Mouse (Mus musculus) frontal cortex, postnatal 10 days (tissue): ENCODE measurements at regions not wholly inside any gene's neighbourhood (a gene's known extent, or its start where the extent isn't known, plus 50 kb on each side); places are given as distances from the start of the nearest gene placed in this dataset.
A peak's percentile ranks its signal among the peaks of the same experiment; 100 is the strongest.

Source experiments
- DNase-seq, 2 experiments: peaks; one replicate each; pipeline ENCODE4 v3.0.0; 2022; ENCODE audit warnings: low spot score in 2 of 2, mixed read lengths in 1 of 2

- DNase-seq, result peak; percentile 4 to 5
These were observed 1246.0 kb downstream of the Lrfn5 start for GRCm38 (mm10) chr12:62768930-62769329.

DNA sequence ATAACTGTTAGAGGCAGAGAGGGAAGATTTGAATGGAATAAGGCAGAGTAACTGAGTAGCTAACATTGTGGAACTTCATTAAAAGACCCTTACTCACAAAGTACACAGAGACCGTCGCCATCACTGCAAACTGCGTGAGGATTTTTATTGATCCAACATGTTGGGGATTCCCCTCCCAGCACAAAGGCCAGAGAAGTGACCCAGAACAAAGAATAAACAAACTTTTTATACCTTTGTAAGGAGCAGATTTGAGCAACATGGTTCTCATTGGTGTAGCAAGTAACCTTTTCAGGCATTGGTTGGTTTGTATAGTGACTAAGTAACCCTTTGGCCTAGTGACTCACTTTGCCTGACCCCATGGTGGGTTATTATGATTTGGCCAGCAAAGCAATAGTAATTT is 1246.9 kb downstream of the Lrfn5 start:
- no peak for DNase-seq

DNA sequence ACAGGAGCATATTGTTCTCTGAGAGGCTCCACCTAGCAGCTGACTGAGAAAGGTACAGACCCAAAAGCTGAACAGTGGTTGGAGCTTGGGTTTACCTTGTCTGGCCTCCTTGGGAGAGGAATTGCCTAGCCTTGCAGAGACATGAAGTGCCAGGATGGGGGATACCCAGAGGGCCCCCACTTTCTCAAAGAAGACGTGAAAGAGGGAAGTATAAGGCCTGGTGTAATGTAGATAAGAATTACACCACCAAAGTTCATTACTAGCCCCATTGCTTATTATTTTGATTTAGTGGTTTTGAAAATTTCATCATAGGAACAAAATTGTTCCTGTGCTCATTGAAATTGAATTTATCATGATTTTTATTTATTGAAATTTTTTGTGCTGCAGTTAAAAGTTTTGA is 1253.0 kb downstream of the Lrfn5 start:
- DNase-seq, result no peak

GRCm38 (mm10) chr12:62812781-62813180 is 1289.8 kb downstream of the Lrfn5 start:
- DNase-seq, result peak in 1 of 2 experiments; percentile 4
